Mouse (Mus musculus) hindlimb bud, embryonic 11.5 days (tissue): ENCODE data around the gene Wdr5.

Experiments used
- DNase-seq: peaks from one replicate; pipeline ENCODE4 v3.0.0-alpha.2; 2012; ENCODE audit warnings: low read depth, low spot score; ENCODE audit errors: extremely low spot score

Wdr5 gene

GRCm38 (mm10) chr2:27514639-27515328 lies at the start of gene Wdr5:
Wdr5 (plus strand) TSS chr2:27515157.
- peak; percentile 77 for DNase-seq

- no peak for DNase-seq
Observed at GRCm38 (mm10) chr2:27469292-27469990, 45.5 kb upstream of the Wdr5 start.

GRCm38 (mm10) chr2:27469991-27470355 lies 45.0 kb upstream of the Wdr5 start:
- no peak for DNase-seq

GRCm38 (mm10) chr2:27470535-27470934 lies 44.4 kb upstream of the Wdr5 start:
- DNase-seq: no peak

GRCm38 (mm10) chr2:27471170-27471584 lies 43.8 kb upstream of the Wdr5 start:
- DNase-seq: no peak

GRCm38 (mm10) chr2:27473061-27473765 lies 41.7 kb upstream of the Wdr5 start:
- no peak for DNase-seq

- DNase-seq: no peak
Observed at GRCm38 (mm10) chr2:27473911-27474310, 41.0 kb upstream of the Wdr5 start.

- no peak for DNase-seq
Observed at GRCm38 (mm10) chr2:27474621-27475484, 40.1 kb upstream of the Wdr5 start.

- peak; percentile 66 for DNase-seq
Observed at GRCm38 (mm10) chr2:27475495-27476302, 39.3 kb upstream of the Wdr5 start.

- DNase-seq: no peak
Observed at GRCm38 (mm10) chr2:27476303-27477192, 38.4 kb upstream of the Wdr5 start.

GRCm38 (mm10) chr2:27479821-27480220 lies 35.1 kb upstream of the Wdr5 start:
- DNase-seq: no peak

GRCm38 (mm10) chr2:27480367-27480766 lies 34.6 kb upstream of the Wdr5 start:
- no peak for DNase-seq

- no peak for DNase-seq
Observed at GRCm38 (mm10) chr2:27482265-27482861, 32.6 kb upstream of the Wdr5 start.

GRCm38 (mm10) chr2:27486725-27487124 lies 28.2 kb upstream of the Wdr5 start:
- no peak for DNase-seq

GRCm38 (mm10) chr2:27487336-27488049 lies 27.5 kb upstream of the Wdr5 start:
- no peak for DNase-seq

GRCm38 (mm10) chr2:27488362-27488761 lies 26.6 kb upstream of the Wdr5 start:
- DNase-seq: no peak

- no peak for DNase-seq
Observed at GRCm38 (mm10) chr2:27490939-27491338, 24.0 kb upstream of the Wdr5 start.

GRCm38 (mm10) chr2:27493971-27494370 lies 21.0 kb upstream of the Wdr5 start:
- DNase-seq: no peak
